Mouse (Mus musculus) small intestine, adult 10 weeks (tissue): Measurements from ENCODE around the gene Med15. TPM values are rescaled to one million over a fixed set of nuclear protein-coding genes. Genes with fewer than 3 reads are reported as not detected.

Experiments used
- polyA plus RNA-seq: library from polyadenylated mRNA; stranded (reverse); fragments of 350-450 nt; fragmentation: Illumina TruSeq; extraction: RNeasy Lipid Tissue Mini Kit (QIAGEN cat#74804); gene quantifications from one replicate; pipeline ENCODE4 v1.2.3, GENCODE M21; 2014; ENCODE audit warnings: low replicate concordance

Med15 gene
- polyA plus RNA-seq, result 6.8 TPM

DNA sequence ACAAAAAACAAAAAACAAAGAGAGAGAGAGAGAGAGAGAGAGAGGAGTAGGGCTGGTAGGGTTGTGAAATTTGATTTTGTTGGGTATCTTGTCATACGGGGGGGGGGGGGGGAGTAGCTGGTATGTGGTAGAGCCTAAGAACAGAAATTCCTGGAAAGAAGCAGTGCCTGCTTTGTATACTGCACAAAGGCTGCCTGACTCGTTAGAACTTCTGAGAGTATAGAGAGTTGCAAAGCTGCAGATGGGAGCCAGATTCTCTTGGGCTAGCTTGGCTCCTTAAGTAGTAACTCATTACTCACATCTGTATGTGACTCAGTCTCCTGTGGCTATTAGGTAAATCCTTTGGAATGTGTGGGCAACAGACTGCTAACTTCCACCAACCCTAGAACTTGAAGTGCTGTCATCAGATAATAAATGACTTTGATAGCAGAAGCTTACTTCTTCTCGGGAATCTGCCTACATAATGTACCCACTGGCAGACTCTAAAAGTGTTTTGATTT, at the start of gene Med15:
Gene Med15, minus strand, starts transcription at position 51 of the 500 bp plus-strand sequence.

DNA sequence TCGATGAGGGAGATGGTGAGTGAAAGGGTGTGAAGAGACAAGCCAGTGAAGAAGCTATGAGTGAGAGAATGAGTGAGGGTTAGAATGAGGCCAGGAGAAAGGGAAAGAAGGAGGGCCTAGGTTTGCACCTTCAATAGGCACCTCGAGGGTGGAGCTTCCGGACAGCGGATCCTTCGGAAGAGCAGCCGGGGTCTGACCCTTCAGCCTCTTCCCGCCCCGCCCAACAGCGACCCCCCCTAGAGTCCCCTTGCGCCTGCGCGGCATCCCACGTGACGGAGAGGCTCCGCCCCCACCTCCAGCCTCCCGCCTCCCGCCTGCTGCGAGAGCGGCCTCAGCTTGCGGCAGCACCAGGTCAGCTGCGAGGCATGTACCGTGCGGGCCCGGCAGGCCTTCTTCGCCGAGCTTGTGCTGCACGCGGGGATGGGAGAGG, 26.7 kb upstream of the Med15 start, which contains the start of gene Klhl22:
Gene Klhl22, plus strand, starts transcription at position 275 of the 430 bp plus-strand sequence.

GRCm38 (mm10) chr16:17646310-17647114, 86.2 kb downstream of the Med15 start, which contains the start of gene Ccdc74a:
Gene Ccdc74a (plus strand): TSS chr16:17646470.

GRCm38 (mm10) chr16:17619198-17620105, 113.2 kb downstream of the Med15 start, which contains the start of gene Smpd4:
Gene Smpd4 (plus strand): TSS chr16:17619354.

Other genes with a start within 250 kb of the Med15 start
- gene Aifm3, start 243.3 kb downstream of the Med15 start, polyA plus RNA-seq, result not detected
- 7.3 TPM for gene Lztr1, start 224.2 kb downstream of the Med15 start, polyA plus RNA-seq
- gene Thap7, start 201.8 kb downstream of the Med15 start, polyA plus RNA-seq, result not detected
- 0.45 TPM for gene Lrrc74b, start 171.6 kb downstream of the Med15 start, polyA plus RNA-seq
- 0.22 TPM for gene P2rx6, start 171.0 kb downstream of the Med15 start, polyA plus RNA-seq
- 0.15 TPM for gene Slc7a4, start 149.7 kb downstream of the Med15 start, polyA plus RNA-seq
- 6.4 TPM for gene Smpd4, start 113.5 kb downstream of the Med15 start, polyA plus RNA-seq
- not detected for gene Ccdc74a, start 86.4 kb downstream of the Med15 start, polyA plus RNA-seq
- 5.3 TPM for gene Klhl22, start 26.7 kb upstream of the Med15 start, polyA plus RNA-seq
- gene Scarf2, start 64.4 kb upstream of the Med15 start, polyA plus RNA-seq, result not detected
- gene B830017H08Rik, start 100.2 kb upstream of the Med15 start, polyA plus RNA-seq, result not detected
- gene Car15, start 105.5 kb upstream of the Med15 start, polyA plus RNA-seq, result not detected
- gene Gm20518, start 158.8 kb upstream of the Med15 start, polyA plus RNA-seq, result not detected
- gene Tssk1, start 161.3 kb upstream of the Med15 start, polyA plus RNA-seq, result not detected
- 6.0 TPM for gene Dgcr2, start 165.7 kb upstream of the Med15 start, polyA plus RNA-seq
- not detected for gene Tssk2, start 165.7 kb upstream of the Med15 start, polyA plus RNA-seq
- gene Ess2, start 178.5 kb upstream of the Med15 start, polyA plus RNA-seq, result 2.0 TPM
- gene Gsc2, start 182.2 kb upstream of the Med15 start, polyA plus RNA-seq, result not detected
- gene Slc25a1, start 195.3 kb upstream of the Med15 start, polyA plus RNA-seq, result 11.0 TPM
- gene Vpreb2, start 247.5 kb upstream of the Med15 start, polyA plus RNA-seq, result not detected